Comparison of ENCODE assay signal across 8 mouse cellular contexts in genomic region chrX:13344701-13345100, GRCm38 (mm10).
A peak's percentile ranks its signal among the peaks of the same experiment; 100 is the strongest.
DNase-seq lines count a peak whose midpoint lies in the region; ATAC-seq and TF ChIP-seq lines count a peak whose summit lies in the region.
"Had no signal": no experiment of that assay in that cellular context is flagged by ENCODE, and none has a peak within 500 bp of the region (broad histone marks: within the 10 kb centered on the region; RNA-seq: fewer than 3 reads in every experiment).

No protein-coding gene starts in this region.

- CTCF ChIA-PET in Patski (lab: Charles Lee): interaction anchor here (1.2 kb wide), 1 partner anchor 10 kb away, joined by 6 read pairs; no protein-coding TSS in a partner anchor

- H3K27me3 ChIP-seq in ES-Bruce4 (ENCODE audit: control insufficient read depth, insufficient read depth, low read length, poor library complexity, severe bottlenecking) (no peaks in the 10 kb centered on the region), Patski (peaks cover 23% of the 10 kb centered on the region)
- H3K27me3 ChIP-seq in forebrain, embryonic 14.5 days (replicated peaks; ENCODE audit: control insufficient read depth, insufficient read depth, low read length): no peaks in the 10 kb centered on the region
- peaks cover 7% of the 10 kb centered on the region; the same call in 1 of the 2 replicates for H3K27me3 ChIP-seq in hindbrain, embryonic 15.5 days
- H3K27me3 ChIP-seq in liver, embryonic 12.5 days (replicated peaks): peaks cover 37% of the 10 kb centered on the region

- TF ChIP-seq EP300 in ES-Bruce4 (IDR thresholded peaks at IDR 0.05; ENCODE audit: insufficient read depth, low read depth, low read length): no peak

- no peaks in the 10 kb centered on the region for H3K9me3 ChIP-seq in ES-Bruce4 (replicated peaks; ENCODE audit: control insufficient read depth, insufficient read depth, low read length, poor library complexity, severe bottlenecking)
- H3K9me3 ChIP-seq in forebrain, embryonic 14.5 days (replicated peaks; ENCODE audit: control insufficient read depth, low read length): no peaks in the 10 kb centered on the region
- H3K9me3 ChIP-seq in hindbrain, embryonic 15.5 days: no peaks in the 10 kb centered on the region
- H3K9me3 ChIP-seq in liver, embryonic 12.5 days (replicated peaks): no peaks in the 10 kb centered on the region

- no peak for DNase-seq in Patski (ENCODE audit: low read depth, low spot score)
- DNase-seq in forebrain, embryonic 14.5 days (ENCODE audit: low spot score): peak; percentile 70
- DNase-seq in retina, embryonic 14.5 days (ENCODE audit: low spot score): peak; percentile 71
- DNase-seq in right cerebral cortex, adult 18-20 months: no peak

- no peak for TF ChIP-seq POLR2A in ES-Bruce4 (IDR thresholded peaks at IDR 0.05; ENCODE audit: insufficient read depth, low read length)

- no peaks in the 10 kb centered on the region for H3K36me3 ChIP-seq in ES-Bruce4 (ENCODE audit: control insufficient read depth, insufficient read depth, low read length, poor library complexity, severe bottlenecking)
- no peaks in the 10 kb centered on the region for H3K36me3 ChIP-seq in forebrain, embryonic 14.5 days (ENCODE audit: control insufficient read depth, insufficient read depth, low read length)
- H3K36me3 ChIP-seq in hindbrain, embryonic 15.5 days: no peaks in the 10 kb centered on the region
- H3K36me3 ChIP-seq in liver, embryonic 12.5 days: no peaks in the 10 kb centered on the region

- peak overlapping the region; percentile 90 for H3K27ac ChIP-seq in ES-Bruce4 (ENCODE audit: insufficient read depth, low read length)
- peak overlapping the region; percentile 93 for H3K27ac ChIP-seq in forebrain, embryonic 14.5 days (ENCODE audit: low read depth, low read length)
- H3K27ac ChIP-seq in hindbrain, embryonic 15.5 days (replicated peaks): peak overlapping the region; percentile 96
- H3K27ac ChIP-seq in liver, embryonic 12.5 days: peak overlapping the region; percentile 56

- no peak for TF ChIP-seq CTCF in ES-Bruce4 (IDR thresholded peaks at IDR 0.05; ENCODE audit: low read depth, low read length)
- TF ChIP-seq CTCF in Patski (IDR thresholded peaks at IDR 0.05): no peak

- H3K4me2 ChIP-seq in forebrain, embryonic 14.5 days (ENCODE audit: low read length): peak overlapping the region; percentile 56
- H3K4me2 ChIP-seq in hindbrain, embryonic 15.5 days: peak overlapping the region; percentile 46
- no peak overlapping the region for H3K4me2 ChIP-seq in liver, embryonic 12.5 days

- no peaks in the 10 kb centered on the region for H3K4me1 ChIP-seq in ES-Bruce4 (ENCODE audit: control insufficient read depth, insufficient read depth, low read length)
- no peaks in the 10 kb centered on the region for H3K4me1 ChIP-seq in forebrain, embryonic 14.5 days (ENCODE audit: control insufficient read depth, insufficient read depth, low read length)
- peaks cover 16% of the 10 kb centered on the region for H3K4me1 ChIP-seq in hindbrain, embryonic 15.5 days (replicated peaks)
- peaks cover 7% of the 10 kb centered on the region for H3K4me1 ChIP-seq in liver, embryonic 12.5 days

- WGBS in forebrain, embryonic 14.5 days: 6% methylated on average over 5 of the region's 5 CpGs
- WGBS in hindbrain, embryonic 15.5 days: 2% methylated on average over 5 of the region's 5 CpGs
- 17% methylated on average over 5 of the region's 5 CpGs for WGBS in liver, embryonic 12.5 days (ENCODE audit: insufficient replicate concordance)

- in situ Hi-C loops in Patski (cut with MboI; ENCODE audit: low pct_unique_long_range_greater_than_20kb): no loop called here

- POLR2A ChIA-PET in Patski (lab: Charles Lee): interaction anchor here (1.1 kb wide), 1 partner anchor 56 kb away, joined by 6 read pairs; no protein-coding TSS in a partner anchor

- peak overlapping the region; percentile 79 for H3K9ac ChIP-seq in ES-Bruce4 (ENCODE audit: low read depth, poor library complexity, severe bottlenecking)
- H3K9ac ChIP-seq in forebrain, embryonic 14.5 days (ENCODE audit: low read length): peak overlapping the region; percentile 62
- H3K9ac ChIP-seq in hindbrain, embryonic 15.5 days: peak overlapping the region; percentile 27; the same call in 1 of the 2 replicates
- no peak overlapping the region for H3K9ac ChIP-seq in liver, embryonic 12.5 days

- ATAC-seq in Patski: peak; percentile 67
- ATAC-seq in forebrain, embryonic 14.5 days: no peak
- no peak for ATAC-seq in hindbrain, embryonic 15.5 days (ENCODE audit: low FRiP score, low read depth)
- no peak for ATAC-seq in liver, embryonic 12.5 days

- H3K4me3 ChIP-seq in ES-Bruce4 (ENCODE audit: low read depth, low read length): peak overlapping the region; percentile 80
- no peak overlapping the region for H3K4me3 ChIP-seq in forebrain, embryonic 14.5 days (ENCODE audit: low read depth, low read length)
- peak overlapping the region; percentile 6; the same call in 1 of the 2 replicates for H3K4me3 ChIP-seq in hindbrain, embryonic 15.5 days
- H3K4me3 ChIP-seq in liver, embryonic 12.5 days: no peak overlapping the region
- H3K4me3 ChIP-seq: erythroblast, embryonic 14.5 days had no signal

Comparison
In these comparisons a context has a peak if more than half of its experiments do, and no peak if none do; other contexts are left out.
1. H3K4me3 ChIP-seq: peak in ES-Bruce4 (single experiment) and hindbrain, embryonic 15.5 days (single experiment); none in forebrain, embryonic 14.5 days (single experiment) and liver, embryonic 12.5 days (single experiment).
2. DNase-seq: peak in forebrain, embryonic 14.5 days (single experiment) and retina, embryonic 14.5 days (single experiment); none in Patski (single experiment) and right cerebral cortex, adult 18-20 months (single experiment).
3. Peak in every context shown above with its lines, with median percentiles within 50 percentile points of each other: H3K27ac ChIP-seq.